Mouse (Mus musculus) c-Kit-negative CD71-positive TER-119-positive erythroid progenitor cells, embryonic 14.5 days (primary cell): Measurements from ENCODE around the gene Gm49387.

Source experiments
- DNase-seq: peaks from one replicate; pipeline ENCODE4 v3.0.0-alpha.2; 2013; ENCODE audit warnings: low read depth, low spot score

Gm49387 gene

DNA sequence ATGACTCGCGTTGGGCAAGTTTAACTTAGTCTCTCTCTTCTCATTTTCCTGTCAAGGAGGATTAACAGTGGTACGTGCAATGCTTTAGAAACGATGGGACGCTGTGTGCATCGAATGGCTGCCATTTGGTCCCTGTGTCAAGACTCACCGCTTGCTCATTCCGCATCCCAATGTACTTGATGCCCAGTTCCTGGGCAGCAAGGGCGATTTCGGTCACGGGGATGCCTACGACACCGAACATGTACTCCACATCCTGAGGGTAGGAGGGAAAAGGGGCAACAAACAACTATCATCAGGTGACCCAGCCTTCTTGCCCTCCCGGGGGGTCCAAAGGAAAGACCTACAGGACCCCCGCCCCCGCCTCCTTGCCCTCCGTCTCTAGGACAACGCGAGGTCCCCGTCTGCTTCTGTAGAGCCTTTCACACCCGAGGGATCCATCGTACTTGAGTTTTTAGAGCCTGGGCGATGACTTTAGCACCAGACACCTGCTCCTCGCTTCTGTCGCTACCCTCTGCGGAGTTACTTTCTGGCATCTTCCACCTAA is at the start of gene Gm49387:
TSS of gene Gm49387 (minus strand) at position 533 of the 544 bp plus-strand sequence.
- DNase-seq: peak; percentile 30

DNA sequence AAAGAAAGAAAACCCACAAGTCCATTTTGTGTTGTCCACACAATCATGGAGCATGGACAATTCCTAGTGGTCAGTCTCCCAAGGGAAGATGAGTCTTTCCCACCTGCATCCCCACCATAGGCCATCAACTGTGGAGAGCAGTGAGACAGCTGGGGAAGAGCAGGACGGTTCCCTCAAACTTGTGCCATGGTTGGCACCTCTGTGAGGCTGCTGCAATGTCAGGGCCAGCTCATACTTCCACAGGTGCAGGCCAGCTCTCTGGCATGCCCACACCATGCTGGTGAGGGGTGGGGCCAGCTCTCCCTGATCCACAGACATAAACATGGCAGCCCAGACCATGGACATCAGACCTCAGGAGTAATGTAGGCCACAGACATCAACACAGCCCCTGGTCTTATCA is 45.6 kb upstream of the Gm49387 start:
- no peak for DNase-seq

GRCm38 (mm10) chr14:31685680-31686079 is 45.0 kb upstream of the Gm49387 start:
- no peak for DNase-seq

DNA sequence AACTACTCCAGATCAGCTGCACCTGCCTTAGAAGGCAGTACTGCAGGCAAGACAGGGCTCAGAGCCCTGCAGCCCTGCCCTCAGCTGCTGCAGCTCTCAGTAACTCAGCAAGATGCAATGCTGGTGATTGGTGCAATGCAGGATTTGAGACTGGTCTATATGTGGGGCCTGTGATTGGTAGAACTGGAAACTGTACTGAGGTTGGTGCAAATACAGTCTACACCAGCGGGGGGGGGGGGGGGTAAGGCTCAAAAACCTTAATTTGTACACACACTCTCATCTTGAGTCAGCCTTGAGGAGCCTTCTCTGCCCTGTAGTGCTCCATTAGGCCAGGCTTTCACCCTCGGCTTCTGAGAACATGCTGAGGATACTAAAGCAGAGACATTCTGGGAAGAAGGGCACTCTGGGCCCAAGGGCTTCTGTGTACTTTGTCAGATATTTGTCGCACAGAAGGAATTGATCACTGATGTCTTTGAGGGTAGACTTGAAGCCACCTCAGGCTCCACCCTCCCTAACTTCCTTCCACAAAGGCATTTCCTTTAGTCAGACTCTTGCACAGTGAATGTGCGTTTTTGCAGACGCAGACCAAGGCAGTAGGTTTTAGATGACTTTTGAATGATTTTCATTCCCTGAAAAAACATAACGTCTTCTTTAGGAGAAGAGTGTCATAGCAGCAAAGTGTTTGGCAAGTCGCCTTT is 43.8 kb upstream of the Gm49387 start:
- DNase-seq: no peak

DNA sequence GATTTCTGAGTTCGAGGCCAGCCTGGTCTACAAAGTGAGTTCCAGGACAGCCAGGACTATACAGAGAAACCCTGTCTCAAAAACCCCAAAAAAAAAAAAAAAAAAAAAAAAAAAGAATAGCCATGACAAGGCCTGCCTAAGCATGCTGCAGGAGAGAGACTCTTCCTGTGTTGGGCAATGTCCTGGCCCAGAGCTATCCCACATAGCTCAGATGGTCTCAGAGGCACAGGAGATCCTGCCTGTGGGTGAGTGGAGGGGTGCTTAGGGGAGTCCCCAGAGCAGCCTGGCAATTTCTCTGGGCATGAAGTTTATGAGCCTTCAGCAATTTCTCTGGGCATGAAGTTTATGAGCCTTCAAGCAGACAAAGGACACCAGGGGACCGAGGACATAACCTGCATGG is 42.9 kb upstream of the Gm49387 start:
- no peak for DNase-seq

DNA sequence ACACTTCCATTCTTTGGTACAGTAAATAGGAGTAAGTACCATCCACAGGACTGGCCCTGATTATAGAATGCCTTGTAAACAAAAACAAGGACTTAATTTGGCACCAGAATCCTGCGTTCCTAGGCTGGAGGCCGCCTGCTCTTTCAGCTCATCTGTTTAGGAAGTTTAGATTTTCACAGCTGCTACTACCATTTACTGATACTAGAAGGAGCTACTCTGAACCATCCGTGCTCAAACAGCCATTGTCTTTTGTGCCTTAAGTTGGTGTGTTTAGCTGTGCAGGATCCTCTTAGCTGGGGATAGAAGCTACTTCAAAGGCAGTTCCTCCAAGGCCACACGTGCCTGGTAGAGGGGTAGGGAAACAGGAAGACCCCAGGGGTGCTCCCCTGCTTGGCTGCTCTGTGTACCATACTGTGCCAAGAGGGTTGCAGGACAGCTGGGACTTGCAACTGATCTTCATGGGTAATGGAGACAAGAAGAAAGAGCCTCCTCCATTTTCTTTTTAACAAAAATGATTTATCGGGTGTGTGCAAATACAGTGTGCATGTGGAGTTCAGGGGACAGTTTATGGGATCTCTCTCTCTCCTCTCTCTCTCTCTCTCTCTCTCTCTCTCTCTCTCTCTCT is 41.4 kb upstream of the Gm49387 start:
- no peak for DNase-seq

- no peak for DNase-seq
These were observed 40.6 kb upstream of the Gm49387 start for GRCm38 (mm10) chr14:31681291-31681690.

DNA sequence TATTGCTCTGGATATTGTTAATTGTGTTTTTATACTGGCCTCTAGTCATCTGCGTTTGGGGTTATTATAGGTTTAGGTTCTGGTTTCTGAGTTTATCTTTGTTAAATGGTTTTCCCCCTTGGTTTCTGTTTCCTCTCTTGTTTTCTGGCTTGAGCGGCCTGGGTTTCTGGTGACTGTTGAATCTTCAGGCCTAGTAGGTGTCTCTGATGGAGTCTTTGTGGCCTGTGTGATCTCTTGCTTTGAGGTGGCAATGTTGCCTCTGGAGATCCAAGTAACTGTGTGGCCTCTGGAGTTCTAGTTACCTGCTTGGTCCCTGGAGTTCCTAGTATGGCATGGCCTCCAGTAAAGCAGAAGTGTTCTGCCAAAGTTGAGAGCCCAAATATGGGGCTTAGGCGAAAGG is 40.0 kb upstream of the Gm49387 start:
- DNase-seq: no peak

GRCm38 (mm10) chr14:31671635-31672320 is 31.1 kb upstream of the Gm49387 start:
- no peak for DNase-seq

DNA sequence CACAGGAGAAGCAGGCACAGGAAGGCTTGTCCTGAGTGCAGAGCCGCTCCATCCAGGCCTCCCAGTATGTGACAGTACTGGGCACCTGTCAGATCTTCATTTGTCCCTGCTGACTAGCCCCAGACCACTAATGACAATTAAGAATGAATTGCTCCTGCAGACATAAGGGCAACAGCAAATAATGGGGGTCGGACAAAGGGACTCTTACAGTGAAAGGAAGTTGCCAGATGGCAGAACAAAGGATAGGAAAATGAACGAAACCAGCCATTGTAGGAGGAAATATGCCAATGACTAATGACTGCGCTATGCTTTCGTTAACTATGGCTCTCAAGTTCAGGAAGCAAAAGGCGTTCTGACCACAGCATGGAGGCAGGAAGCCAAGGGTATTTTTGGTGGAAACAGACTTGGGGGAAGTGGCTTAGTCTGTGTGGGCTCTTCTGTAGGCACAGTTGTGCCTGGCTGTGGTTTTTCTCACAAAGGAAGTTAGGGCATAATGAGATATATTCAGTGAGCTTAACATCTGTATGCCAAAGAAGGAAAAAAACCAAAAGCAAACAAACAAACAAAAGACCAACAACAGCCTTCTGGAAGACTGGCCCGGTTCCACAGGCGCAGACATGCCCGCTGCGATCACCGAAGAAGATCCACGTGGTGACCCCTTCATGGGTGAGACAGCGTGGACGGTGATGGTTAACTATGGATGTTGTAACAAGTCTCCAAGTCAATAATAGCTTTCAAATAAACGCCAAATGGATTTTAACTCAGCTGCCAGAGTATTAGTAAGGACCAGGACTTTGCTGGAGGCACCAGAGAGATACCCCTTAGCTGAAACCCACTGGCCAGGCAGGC is 29.2 kb upstream of the Gm49387 start:
- DNase-seq: no peak

DNA sequence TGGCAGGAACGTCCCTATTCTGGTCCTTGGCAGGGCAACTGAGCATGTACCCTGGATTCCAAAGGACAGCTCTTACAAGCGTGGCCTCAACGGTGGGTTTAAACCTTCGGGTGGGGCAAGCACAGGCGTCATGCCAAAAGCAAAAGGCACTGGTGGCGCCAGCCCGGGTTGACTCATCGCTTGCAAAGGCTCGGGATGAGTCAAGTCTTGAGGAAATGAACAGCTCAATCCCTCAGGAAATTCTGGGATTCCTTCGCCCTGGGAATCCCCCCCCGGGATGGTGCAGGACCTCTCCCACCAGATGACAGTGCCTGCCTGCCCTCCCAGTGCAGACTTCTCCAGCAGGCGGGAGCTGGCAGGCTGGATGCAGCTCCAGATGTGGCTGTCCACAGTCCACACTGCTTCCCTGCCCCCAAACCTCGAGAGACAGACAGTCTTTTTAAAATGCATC is 28.5 kb upstream of the Gm49387 start:
- no peak for DNase-seq

DNA sequence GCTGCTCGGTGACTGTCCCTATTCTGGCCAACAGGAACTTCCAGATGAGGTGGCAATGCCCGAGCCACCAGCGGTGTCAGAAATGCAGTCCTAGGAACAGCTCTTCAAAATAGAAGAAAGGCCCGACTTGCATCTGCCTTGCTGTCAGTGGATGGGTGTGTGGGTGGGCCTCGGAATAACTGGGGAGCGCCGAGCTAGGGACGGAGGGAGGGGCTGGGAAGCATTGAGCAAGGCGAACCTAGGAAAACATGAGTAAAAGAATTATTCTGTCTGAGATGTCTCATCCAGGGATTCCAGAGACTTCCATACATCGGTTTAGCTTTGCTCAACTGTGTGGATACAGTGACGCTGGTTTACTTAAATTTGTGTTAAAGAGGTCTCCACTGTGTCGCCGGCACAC is 27.6 kb upstream of the Gm49387 start:
- no peak for DNase-seq

GRCm38 (mm10) chr14:31667741-31668140 is 27.1 kb upstream of the Gm49387 start:
- DNase-seq: no peak

GRCm38 (mm10) chr14:31666931-31667705 is 26.4 kb upstream of the Gm49387 start:
- no peak for DNase-seq

GRCm38 (mm10) chr14:31665566-31665940 is 24.9 kb upstream of the Gm49387 start:
- no peak for DNase-seq

- no peak for DNase-seq
These were observed 24.4 kb upstream of the Gm49387 start for GRCm38 (mm10) chr14:31664903-31665565.

DNA sequence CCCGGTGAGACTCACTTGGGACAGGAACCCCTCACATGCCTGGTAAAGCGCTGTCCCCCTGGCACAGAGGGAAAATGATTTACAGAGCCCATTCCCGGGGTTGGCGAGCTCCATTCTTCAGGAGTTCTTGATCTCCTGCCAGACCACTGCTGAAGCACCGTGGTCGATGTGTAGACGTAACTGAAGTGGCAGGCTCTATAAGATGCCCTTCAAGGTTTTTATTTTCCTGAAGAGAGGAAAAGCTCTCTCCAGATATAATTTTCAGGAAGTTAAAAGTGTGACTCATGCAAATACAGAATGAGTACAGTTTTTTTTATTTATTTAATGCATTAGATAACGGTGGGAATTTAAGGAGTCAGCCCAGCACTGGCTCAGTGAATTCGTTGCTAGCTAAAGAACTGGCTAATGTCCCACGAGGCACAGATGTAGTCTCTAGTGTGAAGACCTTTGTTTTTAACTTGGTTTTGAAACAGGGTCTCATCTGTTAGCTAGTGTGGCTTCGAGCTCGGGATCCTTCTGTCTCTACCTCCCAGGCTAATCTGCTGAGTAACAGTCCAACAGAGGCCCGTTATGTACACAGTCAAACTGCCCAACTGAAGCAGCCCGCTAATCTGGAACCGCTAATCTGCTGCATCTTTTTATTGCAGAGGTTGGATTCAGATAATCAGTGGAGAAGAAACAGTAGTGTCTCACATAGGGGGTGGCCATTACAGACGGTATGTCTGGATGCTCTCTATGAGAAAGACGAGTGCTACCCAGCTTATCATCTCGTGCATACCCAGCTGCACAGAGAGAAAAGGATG is 23.6 kb upstream of the Gm49387 start:
- no peak for DNase-seq

- DNase-seq: no peak
These were observed 22.9 kb upstream of the Gm49387 start for GRCm38 (mm10) chr14:31663376-31664099.
